8 mouse cellular contexts compared by ENCODE assay signal in genomic region chr16:22009596-22009995, GRCm38 (mm10). TPM values are rescaled to one million over a fixed set of nuclear protein-coding genes. Genes with fewer than 3 reads are reported as not detected.
DNase-seq lines count a peak whose midpoint lies in the region; ATAC-seq and TF ChIP-seq lines count a peak whose summit lies in the region.

No protein-coding gene starts in this region.

- H3K27me3 ChIP-seq in cerebellum, adult 2 months (ENCODE audit: control insufficient read depth, insufficient read depth, low read length) = no peaks in the 10 kb centered on the region
- no peaks in the 10 kb centered on the region for H3K27me3 ChIP-seq in limb, embryonic 13.5 days

- no peak for DNase-seq in cerebellum, adult 2 months
- no peak for DNase-seq in cerebellum, adult 11-12 months
- peak; percentile 67 for DNase-seq in 3134 (ENCODE audit: extremely low read depth, insufficient read length, low spot score)
- DNase-seq in left cerebral cortex, postnatal 36 days (ENCODE audit: low spot score in 2 of 2) = no peak
- no peak for DNase-seq in frontal cortex, postnatal 36 days (ENCODE audit: low spot score in 2 of 2)

- H3K4me1 ChIP-seq in cerebellum, adult 2 months (ENCODE audit: control insufficient read depth, insufficient read depth, low read length) = no peaks in the 10 kb centered on the region
- peaks cover 15% of the 10 kb centered on the region for H3K4me1 ChIP-seq in limb, embryonic 13.5 days

- under 1% methylated on average over 51 of the region's 51 CpGs for WGBS in cerebellum, adult 2 months
- WGBS in limb, embryonic 13.5 days = under 1% methylated on average over 40 of the region's 51 CpGs

- ATAC-seq in erythroblast, adult 5-6 weeks (replicated peaks; ENCODE audit: low FRiP score, poor library complexity, severe bottlenecking) = peak; percentile 36
- peak; percentile 71 for ATAC-seq in limb, embryonic 13.5 days (ENCODE audit: low FRiP score, low read depth)
- ATAC-seq in monocyte, adult 5-6 weeks (replicated peaks; ENCODE audit: insufficient number of reproducible peaks, low FRiP score, low TSS enrichment, poor library complexity, severe bottlenecking) = peak; percentile 15; the same call in 1 of the 2 replicates

- H3K36me3 ChIP-seq in limb, embryonic 13.5 days = peaks cover 7% of the 10 kb centered on the region

- intact Hi-C loops in left cerebral cortex, postnatal 36 days (cut with DNase I) = loop anchor here (5.0 kb wide), 2 partner anchors 62 to 162 kb away; partner anchors contain the start of gene Tmem41a

- H3K9ac ChIP-seq in limb, embryonic 13.5 days = peak overlapping the region; percentile 92

- H3K4me3 ChIP-seq in cerebellum, adult 2 months (replicated peaks; ENCODE audit: insufficient read depth, low read depth, low read length) = peak overlapping the region; percentile 98
- peak overlapping the region; percentile 98 for H3K4me3 ChIP-seq in limb, embryonic 13.5 days

- peak overlapping the region; percentile 31; the same call in 1 of the 2 replicates for H3K27ac ChIP-seq in cerebellum, adult 2 months (ENCODE audit: insufficient read depth, low read length)
- peak overlapping the region; percentile 52; the same call in 1 of the 2 replicates for H3K27ac ChIP-seq in limb, embryonic 13.5 days

- TF ChIP-seq POLR2A in cerebellum, adult 2 months (IDR thresholded peaks at IDR 0.05; ENCODE audit: borderline replicate concordance, insufficient read depth, low read length) = no peak

- H3K4me2 ChIP-seq in limb, embryonic 13.5 days (replicated peaks) = peak overlapping the region; percentile 80

- TF ChIP-seq CTCF in cerebellum, adult 2 months (IDR thresholded peaks at IDR 0.05; ENCODE audit: borderline replicate concordance, insufficient read depth, low read depth, low read length) = no peak

- H3K9me3 ChIP-seq in limb, embryonic 13.5 days = no peaks in the 10 kb centered on the region

RNA-seq across cellular contexts. Expression of gene Senp2, which starts 0.3 kb away (rescaled TPM):
- 57.7 and 58.9 TPM in 2 replicates for polyA plus RNA-seq in cerebellum, adult 2 months (2012; rRNA removed)
- 19.0 and 28.4 TPM in 2 replicates for total RNA-seq in erythroblast, adult 5-6 weeks (2015; ENCODE audit: low replicate concordance)
- 41.4 and 57.3 TPM in 2 replicates for total RNA-seq in erythroblast, adult 5-6 weeks (2017; ENCODE audit: low replicate concordance)
- polyA plus RNA-seq in limb, embryonic 13.5 days (2015; fragmentation: Nextera tagmentation; extraction: Ambion mirVana) = 48.1 and 52.7 TPM in 2 replicates
- 39.0 to 70.2 TPM (median 46.8 TPM) in 3 replicates for total RNA-seq in monocyte, adult 5-6 weeks (2017)
- total RNA-seq in left cerebral cortex, postnatal 36 days (2021) = 100 to 1,000 TPM in 1 of 2 experiments, 10 to 100 TPM in 1; 93.8 to 100 TPM

RNA-seq across cellular contexts. Expression of gene Liph, which starts 14.1 kb away (rescaled TPM):
- 0.44 and 0.62 TPM in 2 replicates for polyA plus RNA-seq in cerebellum, adult 2 months (2012; rRNA removed)
- not detected in 2 replicates for total RNA-seq in erythroblast, adult 5-6 weeks (2015; ENCODE audit: low replicate concordance)
- total RNA-seq in erythroblast, adult 5-6 weeks (2017; ENCODE audit: low replicate concordance) = 2.6 TPM in 1 of 2 replicates, not detected in the other
- 0.94 and 1.1 TPM in 2 replicates for polyA plus RNA-seq in limb, embryonic 13.5 days (2015; fragmentation: Nextera tagmentation; extraction: Ambion mirVana)
- total RNA-seq in monocyte, adult 5-6 weeks (2017) = not detected in 3 replicates
- total RNA-seq in left cerebral cortex, postnatal 36 days (2021) = under 1 TPM; 0.25 to 0.57 TPM

Comparison
In these comparisons a context has a peak if more than half of its experiments do, and no peak if none do; other contexts are left out.
1. ATAC-seq: peak in every context shown above with its lines; median percentile 71 in limb, embryonic 13.5 days; 36 in erythroblast, adult 5-6 weeks; 15 in monocyte, adult 5-6 weeks.